24 mouse cellular contexts compared by ENCODE assay signal in genomic region chr2:90652993-90653392, GRCm38 (mm10). TPM values are rescaled to one million over a fixed set of nuclear protein-coding genes. Genes with fewer than 3 reads are reported as not detected.
DNase-seq lines count a peak whose midpoint lies in the region; ATAC-seq and TF ChIP-seq lines count a peak whose summit lies in the region.
"Had no signal": no experiment of that assay in that cellular context is flagged by ENCODE, and none has a peak within 500 bp of the region (broad histone marks: within the 10 kb centered on the region; RNA-seq: fewer than 3 reads in every experiment).

No protein-coding gene starts in this region.

- no peak overlapping the region for H3K27ac ChIP-seq in CH12.LX (ENCODE audit: insufficient read depth, low read depth)
- H3K27ac ChIP-seq: embryonic facial prominence, embryonic 12.5 days; forebrain, embryonic 12.5 days; heart, embryonic 10.5 days; hindbrain, embryonic 14.5 days had no signal

- H3K27me3 ChIP-seq in CH12.LX (replicated peaks) (no peaks in the 10 kb centered on the region), myocyte (ENCODE audit: control insufficient read depth, insufficient read depth, insufficient read length) (no peaks in the 10 kb centered on the region)
- H3K27me3 ChIP-seq: embryonic facial prominence, embryonic 12.5 days; forebrain, embryonic 12.5 days had no signal

- in situ Hi-C loops in CH12.LX (cut with MboI; ENCODE audit: low pct_ligation_motif_present, low pct_unique_long_range_greater_than_20kb, low sequenced_read_pairs): no loop called here

- TF ChIP-seq RAD21 in CH12.LX (IDR thresholded peaks at IDR 0.05; ENCODE audit: low read depth, low read length): no peak

- peak; percentile 38 for DNase-seq in CD4-positive, CD25-positive, alpha-beta regulatory T cell, adult 2 months (ENCODE audit: low read depth, low spot score)
- no peak for DNase-seq in CH12.LX (ENCODE audit: extremely low read depth)
- no peak for DNase-seq in adrenal gland, postnatal 25 days
- DNase-seq: adrenal gland, postnatal 14 days; cerebellum, adult 11 months; cerebellum, postnatal 10 days; heart, postnatal 4 days; kidney, adult 9 months; kidney, postnatal 14 days; left cerebral cortex, postnatal 4 days; lung, postnatal 4 days; right cerebral cortex, postnatal 14 days; thymus, postnatal 14 days had no signal

- TF ChIP-seq EP300 in CH12.LX (IDR thresholded peaks at IDR 0.05; ENCODE audit: low read length): no peak

- TF ChIP-seq POLR2A in CH12.LX (IDR thresholded peaks at IDR 0.05; ENCODE audit: low read depth, low read length): no peak
- TF ChIP-seq POLR2A in myocyte (IDR thresholded peaks at IDR 0.05; ENCODE audit: insufficient read length, low read depth): no peak

- H3K36me3 ChIP-seq in CH12.LX (replicated peaks in 1 of 2; ENCODE audit: control insufficient read depth in 1 of 2, insufficient read depth in 1 of 2, low read length in 1 of 2) (no peaks in the 10 kb centered on the region), myocyte (ENCODE audit: control insufficient read depth, insufficient read depth) (no peaks in the 10 kb centered on the region)
- H3K36me3 ChIP-seq: embryonic facial prominence, embryonic 12.5 days; forebrain, embryonic 12.5 days; heart, embryonic 10.5 days had no signal

- no peak overlapping the region for H3K9ac ChIP-seq in CH12.LX (ENCODE audit: insufficient read depth, low read depth)
- H3K9ac ChIP-seq: embryonic facial prominence, embryonic 12.5 days; forebrain, embryonic 12.5 days; hindbrain, embryonic 14.5 days had no signal

- no peak overlapping the region for H3K4me2 ChIP-seq in CH12.LX (ENCODE audit: insufficient read depth, low read depth, poor library complexity, severe bottlenecking)
- no peak overlapping the region for H3K4me2 ChIP-seq in myocyte (ENCODE audit: low read depth)
- H3K4me2 ChIP-seq: embryonic facial prominence, embryonic 12.5 days; forebrain, embryonic 12.5 days; hindbrain, embryonic 14.5 days; midbrain, embryonic 11.5 days had no signal

- no peak overlapping the region for H3ac ChIP-seq in myocyte (ENCODE audit: control insufficient read depth, insufficient read length)

- H3K4me3 ChIP-seq in CH12.LX (replicated peaks in 1 of 3; ENCODE audit: low read depth in 2 of 3, low read length in 2 of 3, poor library complexity in 1 of 3) (no peak overlapping the region), myocyte (no peak overlapping the region)
- H3K4me3 ChIP-seq: embryonic facial prominence, embryonic 12.5 days; erythroblast, embryonic 14.5 days; forebrain, embryonic 12.5 days; heart, embryonic 10.5 days had no signal

- dilution Hi-C loops in CH12.LX (cut with MboI; ENCODE audit: extremely low pct_ligation_motif_present, extremely low pct_unique_long_range_greater_than_20kb, low sequenced_read_pairs): no loop called here

- no peaks in the 10 kb centered on the region for H3K9me3 ChIP-seq in CH12.LX (replicated peaks; ENCODE audit: low read length)
- H3K9me3 ChIP-seq: embryonic facial prominence, embryonic 12.5 days; forebrain, embryonic 12.5 days; heart, embryonic 10.5 days had no signal

- H3K4me1 ChIP-seq in CH12.LX (ENCODE audit: control insufficient read depth in 1 of 2, insufficient read depth in 2 of 2): peaks cover 23 to 64% of the 10 kb centered on the region in 2 experiments
- H3K4me1 ChIP-seq: embryonic facial prominence, embryonic 12.5 days; forebrain, embryonic 12.5 days; heart, embryonic 10.5 days had no signal

- TF ChIP-seq CTCF in CH12.LX (conservative IDR thresholded peaks at IDR 0.05 in 1 of 2, IDR thresholded peaks at IDR 0.05 in 1 of 2; ENCODE audit: low read depth in 2 of 2, low read length in 2 of 2): no peak

- peak; percentile 47; the same call in 1 of the 2 replicates for ATAC-seq in erythroblast, adult 5-6 weeks (replicated peaks; ENCODE audit: low FRiP score, poor library complexity, severe bottlenecking)
- no peak for ATAC-seq in monocyte, adult 5-6 weeks (replicated peaks; ENCODE audit: insufficient number of reproducible peaks, low FRiP score, low TSS enrichment, poor library complexity, severe bottlenecking)
- ATAC-seq in megakaryocyte, adult 5-6 weeks (ENCODE audit: poor library complexity, severe bottlenecking): no peak
- ATAC-seq: intestine, embryonic 16.5 days had no signal

- H3K79me2 ChIP-seq in CH12.LX (replicated peaks; ENCODE audit: control insufficient read depth, extremely low read depth, insufficient read depth, poor library complexity, severe bottlenecking): no peaks in the 10 kb centered on the region
- no peaks in the 10 kb centered on the region for H3K79me2 ChIP-seq in myocyte (ENCODE audit: control insufficient read depth, insufficient read depth)

TF ChIP-seq in CH12.LX, 34 proteins besides CTCF, POLR2A, EP300 and RAD21:
- peak; percentile 29 for TF ChIP-seq USF1 (IDR thresholded peaks at IDR 0.05; ENCODE audit: low read depth, low read length)
- no peak for TF ChIP-seq MAZ (IDR thresholded peaks at IDR 0.05; ENCODE audit: low read depth, low read length)
- no peak for TF ChIP-seq JUND (conservative IDR thresholded peaks at IDR 0.05; ENCODE audit: low read depth, low read length)
- no peak for TF ChIP-seq BHLHE40 (IDR thresholded peaks at IDR 0.05; ENCODE audit: low read depth, low read length)
- TF ChIP-seq NRF1 (IDR thresholded peaks at IDR 0.05; ENCODE audit: low read depth, low read length): no peak
- TF ChIP-seq ETS1 (conservative IDR thresholded peaks at IDR 0.05; ENCODE audit: low read depth, low read length): no peak
- TF ChIP-seq SMC3 (IDR thresholded peaks at IDR 0.05; ENCODE audit: low read depth, low read length): no peak
- no peak for TF ChIP-seq MAX (IDR thresholded peaks at IDR 0.05; ENCODE audit: low read length)

TF ChIP-seq in myocyte, 11 proteins besides CTCF, POLR2A, EP300 and RAD21:
- TF ChIP-seq USF1 (IDR thresholded peaks at IDR 0.05; ENCODE audit: low read depth): peak; percentile 7
- no peak for TF ChIP-seq MAX (IDR thresholded peaks at IDR 0.05; ENCODE audit: low read depth)
TF ChIP-seq in myocyte: peak in this region for 1.

RNA-seq across cellular contexts. Expression of gene Nup160, which starts 24.0 kb away (rescaled TPM):
- total RNA-seq in CH12.LX (2012; rRNA removed) (32.7 and 37.5 TPM in 2 replicates), CH12.LX (2014; rRNA removed) (59.1 and 73.4 TPM in 2 replicates)
- polyA plus RNA-seq in CH12.LX (2012; ENCODE audit: insufficient read length, low read depth) (71.8 and 79.3 TPM in 2 replicates), myocyte (2012; fragmentation: generic; extraction: Trizol) (7.8 TPM)
- total RNA-seq in erythroblast, adult 5-6 weeks (2015; ENCODE audit: low replicate concordance): 23.6 and 64.4 TPM in 2 replicates
- total RNA-seq in erythroblast, adult 5-6 weeks (2017; ENCODE audit: low replicate concordance): 23.7 and 37.6 TPM in 2 replicates
- 19.7 and 23.4 TPM in 2 replicates for total RNA-seq in adrenal gland, postnatal 25 days (2021)
- total RNA-seq in monocyte, adult 5-6 weeks (2017): 14.9 to 37.4 TPM (median 36.5 TPM) in 3 replicates
- 50.0 and 55.9 TPM in 2 replicates for total RNA-seq in megakaryocyte, adult 5-6 weeks (2015)
- total RNA-seq in megakaryocyte, adult 5-6 weeks (2017): 40.3 and 41.6 TPM in 2 replicates
